Mouse (Mus musculus) liver, postnatal 0 days (tissue): ENCODE data around the gene Pptc7. TPM values are rescaled to one million over a fixed set of nuclear protein-coding genes. Genes with fewer than 3 reads are reported as not detected.

Experiments
- ATAC-seq: fragments of 200-750 bp; cut with Nextera tagmentation; 2 replicates; pipeline ENCODE4 v1.8.0; 2017; ENCODE audit warnings: mild to moderate bottlenecking, moderate library complexity
- DNase-seq: peaks from one replicate; pipeline ENCODE4 v3.0.0-alpha.2; 2016
- H3K27ac ChIP-seq: fragments of 300-500 bp; sonication (generic); 2 replicates; pipeline ENCODE4 v1.5.1; 2014; ENCODE audit warnings: antibody characterized with exemption, moderate library complexity, mild to moderate bottlenecking, low read depth
- H3K27me3 ChIP-seq: fragments of 300-500 bp; sonication (generic); 2 replicates; pipeline ENCODE4 v1.6.1; 2014; ENCODE audit warnings: low read length, control low read depth, mixed read lengths; ENCODE audit not compliant: insufficient read depth
- H3K36me3 ChIP-seq: fragments of 300-500 bp; sonication (generic); replicated peaks from 2 replicates; pipeline ENCODE4 v1.6.1; 2014; ENCODE audit warnings: mild to moderate bottlenecking, control low read depth, low read length, moderate library complexity, mixed read lengths; ENCODE audit not compliant: insufficient read depth
- H3K4me1 ChIP-seq: fragments of 300-500 bp; sonication (generic); 2 replicates; pipeline ENCODE4 v1.6.1; 2014; ENCODE audit warnings: antibody characterized with exemption, mild to moderate bottlenecking, control low read depth; ENCODE audit not compliant: insufficient read depth
- H3K4me2 ChIP-seq: fragments of 300-500 bp; sonication (generic); 2 replicates; pipeline ENCODE4 v1.6.1; 2014; ENCODE audit warnings: low read depth, mild to moderate bottlenecking, low read length, moderate library complexity, mixed read lengths
- H3K4me3 ChIP-seq: fragments of 300-500 bp; sonication (generic); 2 replicates; pipeline ENCODE4 v1.5.1; 2014; ENCODE audit warnings: low read depth, low read length
- H3K9ac ChIP-seq: fragments of 300-500 bp; sonication (generic); replicated peaks from 2 replicates; pipeline ENCODE4 v1.6.1; 2014; ENCODE audit warnings: mild to moderate bottlenecking, moderate library complexity
- H3K9me3 ChIP-seq: fragments of 300-500 bp; sonication (generic); 2 replicates; pipeline ENCODE4 v1.6.1; 2016; ENCODE audit warnings: mild to moderate bottlenecking, control low read depth, low read length, mixed read lengths
- CTCF ChIP-seq: sonication (generic); IDR thresholded peaks from 2 replicates; pipeline ENCODE4 v1.5.1; 2016; ENCODE audit warnings: antibody characterized with exemption, low read depth
- EP300 ChIP-seq: IDR thresholded peaks from 2 replicates; pipeline ENCODE4 v1.6.1; 2016; ENCODE audit warnings: antibody characterized with exemption, low read depth, mild to moderate bottlenecking
- WGBS: fragments of 180-500 bp; shearing (Covaris S2); extraction: QIAGEN DNeasy Blood & Tissue Kit; methylation state at CpG from one replicate; pipeline ENCODE4 v1.1.7; 2014; ENCODE audit not compliant: insufficient replicate concordance; 5-methylcytosine and 5-hydroxymethylcytosine counted together
- polyA plus RNA-seq: library from polyadenylated mRNA; unstranded; fragments of >200 nt; fragmentation: Nextera tagmentation; extraction: Ambion mirVana; gene quantifications from 2 replicates; pipeline ENCODE4 v1.2.1, GENCODE M21; 2015

Gene Pptc7
- polyA plus RNA-seq, 1 experiment from 2014 or later = 4.4 TPM

- Histone ChIP-seq H3K9ac (no peak overlapping the region), H3K27ac (no peak overlapping the region), H3K4me1 (0 out of 2 replicates have a peak, but pooled peaks cover 2% of the 10 kb centered on the region), H3K9me3 (no peaks in the 10 kb centered on the region), H3K4me3 (no peak overlapping the region), H3K36me3 (peaks cover 4% of the 10 kb centered on the region; the same call in 1 of the 2 replicates), H3K27me3 (no peaks in the 10 kb centered on the region), H3K4me2 (no peak overlapping the region)
- TF ChIP-seq EP300 (no peak), CTCF (no peak)
- WGBS = 75% methylated on average over 4 of the region's 4 CpGs
- no peak for ATAC-seq
- no peak for DNase-seq
Measured at GRCm38 (mm10) chr5:122330269-122330668, 46.1 kb downstream of the Pptc7 start.

GRCm38 (mm10) chr5:122334682-122335081 lies 50.5 kb downstream of the Pptc7 start:
- Histone ChIP-seq H3K4me1 (0 out of 2 replicates have a peak, but pooled peaks cover 2% of the 10 kb centered on the region), H3K9ac (no peak overlapping the region), H3K27ac (no peak overlapping the region), H3K27me3 (no peaks in the 10 kb centered on the region), H3K4me2 (no peak overlapping the region), H3K9me3 (no peaks in the 10 kb centered on the region), H3K36me3 (no peaks in the 10 kb centered on the region), H3K4me3 (no peak overlapping the region)
- no peak for ATAC-seq
- DNase-seq = no peak
- TF ChIP-seq CTCF (no peak), EP300 (no peak)
- WGBS = 71% methylated on average over 3 of the region's 3 CpGs

GRCm38 (mm10) chr5:122336554-122337294 lies 52.6 kb downstream of the Pptc7 start:
- H3K36me3 ChIP-seq = no peaks in the 10 kb centered on the region
- H3K4me3 ChIP-seq = no peak overlapping the region
- H3K9me3 ChIP-seq = no peaks in the 10 kb centered on the region
- H3K4me1 ChIP-seq = no peaks in the 10 kb centered on the region
- H3K27me3 ChIP-seq = no peaks in the 10 kb centered on the region
- H3K27ac ChIP-seq = no peak overlapping the region
- no peak for ATAC-seq
- no peak for TF ChIP-seq EP300
- TF ChIP-seq CTCF = no peak
- WGBS = 79% methylated on average over 7 of the region's 7 CpGs
- no peak overlapping the region for H3K4me2 ChIP-seq
- no peak for DNase-seq
- no peak overlapping the region for H3K9ac ChIP-seq

- H3K4me1 ChIP-seq = no peaks in the 10 kb centered on the region
- DNase-seq = no peak
- no peak overlapping the region for H3K9ac ChIP-seq
- H3K4me3 ChIP-seq = no peak overlapping the region
- H3K27me3 ChIP-seq = no peaks in the 10 kb centered on the region
- no peak overlapping the region for H3K27ac ChIP-seq
- 26% methylated on average over 1 of the region's 1 CpGs for WGBS
- ATAC-seq = no peak
- H3K36me3 ChIP-seq = no peaks in the 10 kb centered on the region
- H3K9me3 ChIP-seq = no peaks in the 10 kb centered on the region
- H3K4me2 ChIP-seq = no peak overlapping the region
- TF ChIP-seq EP300 (no peak), CTCF (no peak)
Measured at GRCm38 (mm10) chr5:122342874-122343273, 58.7 kb downstream of the Pptc7 start.

GRCm38 (mm10) chr5:122343768-122344167 lies 59.6 kb downstream of the Pptc7 start:
- no peaks in the 10 kb centered on the region for H3K27me3 ChIP-seq
- ATAC-seq (no peak), DNase-seq (no peak)
- WGBS = 41% methylated on average over 7 of the region's 7 CpGs
- H3K36me3 ChIP-seq = no peaks in the 10 kb centered on the region
- TF ChIP-seq EP300 (no peak), CTCF (no peak)
- no peak overlapping the region for H3K4me3 ChIP-seq
- H3K4me2 ChIP-seq = no peak overlapping the region
- 0 out of 2 replicates have a peak overlapping the region, but pooled peaks have one; percentile 1 for H3K27ac ChIP-seq
- H3K4me1 ChIP-seq = no peaks in the 10 kb centered on the region
- no peaks in the 10 kb centered on the region for H3K9me3 ChIP-seq
- no peak overlapping the region for H3K9ac ChIP-seq

GRCm38 (mm10) chr5:122344260-122344659 lies 60.1 kb downstream of the Pptc7 start:
- WGBS = 8% methylated on average over 5 of the region's 5 CpGs
- Histone ChIP-seq H3K9ac (no peak overlapping the region), H3K9me3 (no peaks in the 10 kb centered on the region), H3K36me3 (no peaks in the 10 kb centered on the region), H3K27ac (no peak overlapping the region), H3K4me1 (no peaks in the 10 kb centered on the region), H3K27me3 (no peaks in the 10 kb centered on the region), H3K4me3 (no peak overlapping the region), H3K4me2 (no peak overlapping the region)
- ATAC-seq = peak; percentile 54
- DNase-seq = peak; percentile 88
- TF ChIP-seq EP300 = no peak
- TF ChIP-seq CTCF = peak; percentile 94
